Mouse (Mus musculus) kidney, adult 2 months (tissue): ENCODE measurements around the gene Lrrc32. TPM values are rescaled to one million over a fixed set of nuclear protein-coding genes. Genes with fewer than 3 reads are reported as not detected.

Source experiments
- DNase-seq: peaks from one replicate; pipeline ENCODE4 v3.0.0; 2021
- H3K27ac ChIP-seq: fragments of 200-500 bp; 2 replicates; pipeline ENCODE4 v1.5.1; 2012; ENCODE audit warnings: low read depth, low read length, control low read depth, inconsistent platforms; ENCODE audit not compliant: insufficient read depth
- H3K27me3 ChIP-seq: fragments of 200-500 bp; replicated peaks from 2 replicates; pipeline ENCODE4 v1.6.1; 2012; ENCODE audit warnings: mild to moderate bottlenecking, moderate library complexity, low read length, inconsistent platforms; ENCODE audit not compliant: control insufficient read depth, insufficient read depth
- H3K36me3 ChIP-seq: fragments of 200-500 bp; 2 replicates; pipeline ENCODE4 v1.6.1; 2012; ENCODE audit warnings: mild to moderate bottlenecking, moderate library complexity, low read length, inconsistent platforms; ENCODE audit not compliant: control insufficient read depth, insufficient read depth
- H3K4me1 ChIP-seq: fragments of 200-500 bp; 2 replicates; pipeline ENCODE4 v1.6.1; 2011; ENCODE audit warnings: low read length; ENCODE audit not compliant: control insufficient read depth, insufficient read depth
- H3K4me3 ChIP-seq: fragments of 200-500 bp; 2 replicates; pipeline ENCODE4 v1.5.1; 2011; ENCODE audit warnings: mild to moderate bottlenecking, low read depth, low read length, control low read depth; ENCODE audit not compliant: insufficient read depth
- CTCF ChIP-seq: fragments of 200-500 bp; conservative IDR thresholded peaks from 2 replicates; pipeline ENCODE4 v1.5.1; 2011; ENCODE audit warnings: low read depth, mild to moderate bottlenecking, control low read depth, low read length, moderate library complexity, mixed read lengths; ENCODE audit not compliant: insufficient read depth, insufficient read length
- POLR2A ChIP-seq: fragments of 200-500 bp; IDR thresholded peaks from one replicate; pipeline ENCODE4 v1.6.1; 2011; ENCODE audit warnings: low read depth, low read length, control low read depth
- WGBS: fragments of 180-500 bp; shearing (Covaris S2); methylation state at CpG from one replicate; pipeline ENCODE4 v1.1.7; 2018; 5-methylcytosine and 5-hydroxymethylcytosine counted together
- polyA plus RNA-seq: library from polyadenylated mRNA; depleted of rRNA; stranded (reverse); fragments of >200 nt; gene quantifications from 2 replicates; pipeline ENCODE4 v1.2.3, GENCODE M21; 2012

Lrrc32 gene
- polyA plus RNA-seq, 1 experiment: 22.1 TPM

- 62% methylated on average over 5 of the region's 5 CpGs for WGBS
- H3K36me3 ChIP-seq: no peaks in the 10 kb centered on the region
- no peaks in the 10 kb centered on the region for H3K27me3 ChIP-seq
- DNase-seq: peak; percentile 87
- H3K27ac ChIP-seq: peak overlapping the region; percentile 33
- no peak overlapping the region for H3K4me3 ChIP-seq
- peaks cover 23% of the 10 kb centered on the region for H3K4me1 ChIP-seq
- TF ChIP-seq POLR2A (no peak), CTCF (no peak)
Measured at GRCm38 (mm10) chr7:98522576-98522975, 33.5 kb downstream of the Lrrc32 start.

DNA sequence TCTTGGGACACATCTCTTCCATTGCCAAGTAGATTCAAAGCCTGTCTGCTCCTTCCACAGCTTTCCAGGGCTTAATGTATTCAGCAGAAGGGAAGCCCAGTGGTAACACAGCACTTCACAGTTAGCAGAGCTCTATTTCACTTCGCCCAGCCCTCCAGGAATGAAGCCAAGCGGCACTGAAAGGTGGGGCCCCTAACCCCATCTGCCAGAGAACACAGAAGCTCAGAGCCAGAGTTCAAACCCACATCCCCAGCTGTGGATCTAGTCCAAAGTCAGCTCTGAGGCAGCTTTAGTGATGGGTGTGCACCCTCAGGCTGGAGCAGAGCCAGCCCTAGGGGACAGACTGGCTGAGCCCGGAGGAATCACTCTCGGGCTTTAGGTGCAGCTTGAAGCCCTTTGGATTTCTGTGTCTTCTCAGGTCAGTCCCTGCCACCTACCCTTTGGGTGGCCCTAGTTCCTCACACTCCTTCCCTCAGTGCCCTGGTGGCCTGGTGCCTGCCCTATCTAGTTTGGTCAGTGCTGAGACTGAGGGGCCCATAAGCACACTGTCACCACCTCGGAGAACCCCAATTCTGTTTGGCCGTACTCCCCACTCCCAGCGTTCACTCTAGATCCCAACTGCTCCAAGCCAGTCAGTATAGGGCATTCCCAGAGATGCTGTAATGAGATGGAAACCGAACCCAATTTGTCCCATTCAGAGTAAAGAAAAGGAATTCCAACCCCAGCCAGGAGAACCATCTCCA, 34.2 kb downstream of the Lrrc32 start:
- Histone ChIP-seq H3K4me3 (no peak overlapping the region), H3K27ac (peak overlapping the region; percentile 33), H3K36me3 (no peaks in the 10 kb centered on the region), H3K4me1 (peaks cover 23% of the 10 kb centered on the region), H3K27me3 (no peaks in the 10 kb centered on the region)
- DNase-seq: peak; percentile 90
- WGBS: 64% methylated on average over 8 of the region's 8 CpGs
- no peak for TF ChIP-seq POLR2A
- no peak for TF ChIP-seq CTCF

DNA sequence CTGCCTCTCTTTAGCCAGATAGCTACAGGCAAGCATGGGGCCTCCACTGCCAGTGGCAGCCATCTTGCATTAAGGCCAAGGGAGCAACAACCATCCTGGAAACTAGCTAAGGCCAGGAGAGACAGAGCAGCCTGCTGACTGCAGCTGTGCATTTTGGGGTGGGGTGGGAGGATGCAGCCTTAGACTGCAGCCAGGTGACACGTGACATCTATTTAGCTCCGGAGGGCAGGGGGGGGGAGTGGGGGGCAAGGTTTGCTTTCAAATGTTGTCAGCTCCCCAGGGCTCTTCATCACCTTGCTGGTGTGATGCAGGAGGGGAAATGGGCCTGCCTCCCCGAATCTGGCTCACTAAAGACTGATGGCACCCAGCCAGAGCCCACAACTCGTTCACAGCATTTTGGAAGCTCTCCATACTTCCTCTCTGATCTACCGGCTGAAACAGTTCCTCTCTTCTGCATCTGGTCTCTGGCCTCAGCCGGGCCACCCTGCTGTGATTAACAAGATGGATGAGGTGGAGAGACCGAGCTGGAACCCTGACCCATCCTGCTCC, 34.8 kb downstream of the Lrrc32 start:
- TF ChIP-seq POLR2A: no peak
- TF ChIP-seq CTCF: no peak
- no peaks in the 10 kb centered on the region for H3K36me3 ChIP-seq
- H3K4me3 ChIP-seq: no peak overlapping the region
- 6% methylated on average over 7 of the region's 7 CpGs for WGBS
- H3K27me3 ChIP-seq: no peaks in the 10 kb centered on the region
- peaks cover 23% of the 10 kb centered on the region for H3K4me1 ChIP-seq
- DNase-seq: peak; percentile 84
- peak overlapping the region; percentile 87 for H3K27ac ChIP-seq

- H3K36me3 ChIP-seq: no peaks in the 10 kb centered on the region
- WGBS: 33% methylated on average over 6 of the region's 6 CpGs
- H3K27me3 ChIP-seq: no peaks in the 10 kb centered on the region
- H3K4me3 ChIP-seq: no peak overlapping the region
- TF ChIP-seq POLR2A (no peak), CTCF (no peak)
- DNase-seq: peak; percentile 63
- H3K27ac ChIP-seq: peak overlapping the region; percentile 87
- peaks cover 23% of the 10 kb centered on the region for H3K4me1 ChIP-seq
Measured at GRCm38 (mm10) chr7:98524401-98524800, 35.3 kb downstream of the Lrrc32 start.

GRCm38 (mm10) chr7:98524869-98525699, 36.0 kb downstream of the Lrrc32 start:
- 67% methylated on average over 6 of the region's 6 CpGs for WGBS
- Histone ChIP-seq H3K4me3 (no peak overlapping the region), H3K27me3 (no peaks in the 10 kb centered on the region), H3K27ac (peak overlapping the region; percentile 87), H3K36me3 (no peaks in the 10 kb centered on the region), H3K4me1 (peaks cover 23% of the 10 kb centered on the region)
- peak; percentile 89 for DNase-seq
- TF ChIP-seq CTCF (no peak), POLR2A (no peak)

- no peak overlapping the region for H3K27ac ChIP-seq
- H3K4me3 ChIP-seq: no peak overlapping the region
- H3K27me3 ChIP-seq: no peaks in the 10 kb centered on the region
- WGBS: 94% methylated on average over 3 of the region's 3 CpGs
- no peak for DNase-seq
- no peak for TF ChIP-seq CTCF
- H3K36me3 ChIP-seq: no peaks in the 10 kb centered on the region
- H3K4me1 ChIP-seq: peaks cover 23% of the 10 kb centered on the region
Measured at GRCm38 (mm10) chr7:98527085-98527484, 38.0 kb downstream of the Lrrc32 start.

GRCm38 (mm10) chr7:98531612-98532011, 42.5 kb downstream of the Lrrc32 start:
- no peak for TF ChIP-seq POLR2A
- no peak for TF ChIP-seq CTCF
- H3K36me3 ChIP-seq: no peaks in the 10 kb centered on the region
- WGBS: 58% methylated on average over 7 of the region's 7 CpGs
- H3K27me3 ChIP-seq: no peaks in the 10 kb centered on the region
- DNase-seq: peak; percentile 76
- no peak overlapping the region for H3K4me3 ChIP-seq
- no peaks in the 10 kb centered on the region for H3K4me1 ChIP-seq
- no peak overlapping the region for H3K27ac ChIP-seq
